Mouse (Mus musculus): ENCODE results near the gene Fus.

- TF ChIP-seq GATA1 (IDR thresholded peaks at IDR 0.05; ENCODE audit: borderline replicate concordance, low read length) (no peak), FLI1 (IDR thresholded peaks at IDR 0.05; ENCODE audit: low read length) (no peak)
Measured at GRCm38 (mm10) chr7:127923714-127924113, 43.5 kb upstream of the Fus start.
